Mouse (Mus musculus) regulatory T cell (primary cell): ENCODE measurements around the gene Mdm2.
"Not testable (repeated sequence)": the region's sequence is repeated elsewhere in the genome, so short reads cannot be mapped to it uniquely, and the experiment has no call there.

Experiments used
- in situ Hi-C: fragments of 300-600 bp; cut with MboI, MseI; formaldehyde crosslinking; loops from one replicate; pipeline ENCODE4 v1.15.1; 2025; ENCODE audit warnings: high pct_unique_total_duplicates

Gene Mdm2

DNA sequence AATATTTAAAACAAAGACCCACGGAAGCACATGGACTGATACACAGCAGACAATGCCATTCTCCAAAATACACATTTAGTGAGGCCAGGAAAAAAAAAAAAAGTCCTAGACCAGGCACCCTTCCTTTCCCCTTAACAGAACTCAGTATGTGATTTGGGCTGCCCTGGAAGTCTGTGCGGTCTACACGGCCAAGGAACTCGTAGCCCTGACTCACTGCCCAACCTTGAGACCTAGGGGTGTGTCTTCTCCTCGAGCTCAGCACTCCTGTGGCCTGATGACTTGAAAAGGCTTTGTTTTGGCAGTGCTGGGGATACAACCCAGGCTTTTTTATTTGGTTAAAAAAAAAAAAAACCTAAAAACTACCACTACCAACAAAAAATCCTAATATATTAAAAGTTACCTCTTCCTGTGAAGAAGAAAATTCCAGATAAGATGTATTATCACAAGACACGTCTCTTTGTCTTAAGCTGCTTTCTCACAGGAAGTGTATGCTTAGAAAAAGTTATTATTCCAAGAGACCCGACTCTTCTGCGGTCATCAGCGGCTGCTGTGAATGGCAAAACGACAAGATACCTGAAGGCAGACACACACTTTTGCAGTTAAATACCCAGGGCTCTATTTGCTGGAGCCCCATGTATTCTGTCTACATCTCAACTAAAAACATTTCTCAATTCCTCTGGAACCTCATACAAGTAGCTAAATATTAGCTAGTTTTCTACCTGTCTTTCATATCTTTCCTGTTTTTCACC is 23.7 kb upstream of the Mdm2 start:
- in situ Hi-C loops, result not testable (repeated sequence)

DNA sequence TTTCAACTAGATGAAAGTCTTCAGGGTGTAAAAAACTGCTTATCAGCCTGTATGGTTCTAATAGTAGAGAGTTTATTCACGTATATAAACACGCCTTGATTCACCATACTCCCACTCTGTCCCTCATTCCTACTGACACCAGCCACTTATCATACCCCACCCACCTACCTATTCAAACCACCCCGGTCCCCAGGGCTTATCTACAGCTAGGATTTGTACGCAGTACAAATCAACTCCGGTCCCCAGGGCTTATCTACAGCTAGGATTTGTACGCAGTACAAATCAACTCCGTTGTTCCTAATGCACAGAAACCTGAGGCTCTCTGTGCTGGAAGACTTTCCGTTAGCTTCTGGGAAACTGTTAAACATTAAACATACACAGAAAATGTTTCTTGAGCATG is 23.1 kb upstream of the Mdm2 start:
- in situ Hi-C loops, result not testable (repeated sequence)

DNA sequence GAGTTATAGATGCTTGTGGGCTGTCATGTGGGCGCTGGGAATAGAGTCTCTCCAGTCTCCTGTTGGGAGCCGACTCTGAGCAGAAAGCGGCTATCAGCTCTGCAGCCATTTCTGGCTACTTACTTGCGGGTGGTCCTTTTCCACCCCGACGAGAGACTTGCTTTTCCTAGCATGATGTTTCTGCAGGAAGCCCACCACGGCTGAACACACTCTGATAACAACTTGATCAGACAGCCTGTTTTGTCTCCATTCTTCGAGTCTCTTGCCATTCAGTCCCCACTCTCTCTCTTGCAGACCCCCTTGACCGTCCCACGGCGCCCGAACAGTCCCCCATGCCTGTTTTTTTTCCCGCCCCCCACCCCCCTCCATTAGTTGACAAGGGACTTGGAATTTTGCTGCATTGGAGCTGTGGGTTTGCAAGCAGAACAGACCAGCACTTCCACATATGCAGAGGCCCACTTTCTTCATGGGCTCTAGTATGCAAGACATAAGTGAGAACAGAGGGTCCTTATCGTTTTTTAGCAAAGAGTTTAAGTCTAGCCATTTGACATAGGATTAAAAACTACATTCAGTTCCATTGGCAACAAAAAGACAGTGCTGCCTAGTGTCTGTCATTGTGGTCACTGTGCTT is 22.5 kb upstream of the Mdm2 start:
- in situ Hi-C loops, result no loop called here

DNA sequence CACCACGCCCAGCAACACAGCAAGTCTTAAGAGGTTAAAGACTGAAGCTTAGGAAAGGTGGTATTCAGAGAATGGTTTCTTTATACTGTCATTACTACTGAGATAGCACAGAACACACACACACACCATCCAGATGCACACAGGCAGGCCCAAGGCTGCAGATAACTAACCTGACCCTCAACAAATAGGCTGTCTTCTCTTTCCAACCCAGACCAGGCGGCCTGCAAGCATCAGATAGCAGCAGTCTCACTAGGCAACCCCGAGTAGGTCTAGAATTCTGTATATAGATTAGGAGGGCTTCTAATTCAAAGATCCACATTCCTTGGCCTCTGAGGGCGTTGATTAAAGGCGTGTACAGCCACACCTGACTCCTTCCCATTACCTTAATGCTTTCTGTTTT is 21.6 kb upstream of the Mdm2 start:
- in situ Hi-C loops, result no loop called here

DNA sequence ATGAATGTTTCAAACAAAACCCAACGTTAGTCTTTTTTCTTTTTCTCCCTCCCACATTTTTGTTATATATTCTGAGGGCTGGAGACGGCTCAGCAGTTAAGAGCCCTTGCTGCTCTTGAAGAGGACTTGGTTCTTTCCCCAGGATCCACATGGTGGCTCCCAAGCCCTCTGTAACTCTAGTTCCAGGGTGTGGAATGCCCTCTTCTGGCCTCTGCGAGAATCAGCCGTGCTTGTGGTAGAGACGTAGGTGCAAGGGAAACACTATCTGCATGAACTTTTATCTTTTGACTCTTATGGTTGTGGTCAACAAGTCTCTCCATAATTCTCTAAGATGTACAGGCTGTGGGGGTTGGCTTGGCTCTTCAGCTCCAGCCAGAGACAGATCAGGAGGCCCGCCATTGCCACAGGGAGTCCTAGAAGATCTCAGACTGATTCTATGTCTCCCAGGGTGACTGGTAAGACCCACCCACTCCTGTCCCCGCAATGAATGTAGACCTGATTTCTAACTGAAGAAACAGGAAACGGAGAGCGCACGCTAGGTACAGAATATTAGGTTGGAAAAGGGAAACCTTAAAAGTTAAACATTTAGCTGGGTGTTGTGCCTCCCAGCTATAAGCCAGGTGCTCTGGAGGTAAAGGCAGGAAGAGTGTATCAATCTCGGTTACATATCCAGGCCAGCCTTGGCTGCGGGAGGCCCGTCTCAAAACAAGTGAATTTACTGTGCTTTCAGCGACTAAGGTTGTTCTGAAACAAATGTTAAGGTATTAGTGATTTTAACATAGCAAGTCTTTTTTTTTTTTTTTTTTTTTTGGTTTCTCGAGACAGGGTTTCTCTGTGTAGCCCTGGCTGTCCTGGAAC is 20.9 kb upstream of the Mdm2 start:
- in situ Hi-C loops, result no loop called here

DNA sequence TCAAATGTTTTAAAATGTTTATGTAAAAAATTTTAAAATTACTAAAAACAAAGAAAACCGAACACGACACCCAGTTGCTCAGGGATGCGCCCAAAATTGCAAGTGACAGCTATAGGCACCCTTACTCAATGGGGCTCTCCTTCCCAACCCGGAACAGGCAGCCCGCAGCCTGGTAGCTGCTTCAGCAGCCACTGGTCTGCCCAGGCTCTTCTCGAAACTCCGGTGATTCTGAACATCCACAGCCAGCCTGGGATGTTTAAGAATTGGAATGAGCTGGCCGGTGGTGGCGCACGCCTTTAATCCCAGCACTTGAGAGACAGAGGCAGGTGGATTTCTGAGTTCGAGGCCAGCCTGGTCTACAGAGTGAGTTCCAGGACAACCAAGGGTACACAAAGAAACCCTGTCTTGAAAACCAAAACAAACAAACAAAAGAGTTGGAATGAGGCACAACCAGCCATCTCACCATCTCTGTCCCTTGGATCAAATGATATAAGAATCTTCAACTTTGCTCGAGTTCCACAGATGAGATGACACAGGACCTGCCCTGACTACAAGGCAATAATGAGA is 20.2 kb upstream of the Mdm2 start:
- in situ Hi-C loops, result no loop called here

DNA sequence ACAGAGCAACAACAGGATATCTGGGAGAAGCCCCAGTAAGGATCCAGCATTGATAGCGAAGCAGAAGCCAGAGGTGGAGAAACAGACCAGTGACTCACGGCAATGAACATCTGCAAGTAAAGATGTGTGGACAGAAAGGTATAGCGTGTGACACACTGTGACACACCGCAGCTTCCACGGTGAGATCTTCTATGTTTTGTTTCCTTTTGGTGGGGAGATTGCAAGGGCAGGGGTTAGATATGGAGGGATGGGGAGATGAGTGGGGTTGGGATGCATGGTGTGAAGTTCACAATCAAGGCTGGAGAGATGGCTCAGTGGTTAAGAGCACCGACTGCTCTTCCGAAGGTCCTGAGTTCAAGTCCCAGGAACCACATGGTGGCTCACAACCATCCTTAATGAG is 19.6 kb upstream of the Mdm2 start:
- in situ Hi-C loops, result no loop called here

DNA sequence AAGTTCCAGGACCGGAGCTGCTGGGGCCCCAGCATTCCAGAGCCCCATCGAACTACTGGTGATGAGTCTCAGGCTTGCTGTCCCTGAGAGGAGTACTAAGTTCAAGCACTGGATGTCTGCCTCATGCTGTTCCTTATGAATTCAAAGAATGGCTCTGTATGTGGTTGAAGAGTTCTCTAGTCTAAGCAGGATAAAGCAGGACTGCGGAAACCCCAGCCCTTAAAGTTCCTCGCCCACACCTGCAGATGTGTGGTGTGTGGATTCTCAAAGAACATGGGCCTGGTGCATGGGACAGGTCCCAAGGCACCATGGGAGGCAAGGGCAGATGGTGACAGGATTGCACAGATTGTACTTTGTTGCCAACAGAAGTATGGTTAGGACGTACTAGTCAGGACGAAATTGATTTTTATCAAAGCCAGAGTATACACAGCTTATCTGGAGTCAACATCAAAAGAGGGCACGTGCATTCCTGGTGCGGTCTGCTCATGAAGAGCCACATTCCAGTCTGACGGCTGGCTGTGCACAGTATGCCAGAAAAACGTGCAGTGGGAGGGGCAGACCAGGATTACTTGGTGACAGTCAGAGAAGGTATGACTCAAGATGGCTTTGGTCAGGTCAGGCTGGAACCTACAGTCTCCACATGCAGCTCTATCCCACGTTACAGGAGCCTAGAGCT is 18.7 kb upstream of the Mdm2 start:
- in situ Hi-C loops, result no loop called here

DNA sequence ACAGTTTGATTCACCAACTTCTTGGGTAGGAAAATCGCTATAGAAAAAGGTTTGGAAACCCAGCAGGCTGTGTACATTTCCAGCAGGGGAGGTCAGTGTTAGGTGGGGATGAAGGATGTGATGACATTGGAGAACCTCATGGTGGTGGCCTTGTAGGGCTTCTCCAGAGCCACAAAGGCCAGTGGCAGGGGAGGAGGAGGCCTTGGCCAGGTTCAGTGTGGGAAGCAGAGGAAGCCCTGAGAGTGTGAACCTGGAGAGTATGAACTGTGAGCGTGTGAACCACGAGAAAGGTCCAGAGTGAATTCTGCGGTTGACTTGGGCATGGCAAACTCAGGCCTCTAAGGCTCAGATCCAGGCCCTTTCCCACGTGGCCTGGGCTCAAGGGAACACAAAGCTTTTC is 18.0 kb upstream of the Mdm2 start:
- in situ Hi-C loops, result no loop called here

DNA sequence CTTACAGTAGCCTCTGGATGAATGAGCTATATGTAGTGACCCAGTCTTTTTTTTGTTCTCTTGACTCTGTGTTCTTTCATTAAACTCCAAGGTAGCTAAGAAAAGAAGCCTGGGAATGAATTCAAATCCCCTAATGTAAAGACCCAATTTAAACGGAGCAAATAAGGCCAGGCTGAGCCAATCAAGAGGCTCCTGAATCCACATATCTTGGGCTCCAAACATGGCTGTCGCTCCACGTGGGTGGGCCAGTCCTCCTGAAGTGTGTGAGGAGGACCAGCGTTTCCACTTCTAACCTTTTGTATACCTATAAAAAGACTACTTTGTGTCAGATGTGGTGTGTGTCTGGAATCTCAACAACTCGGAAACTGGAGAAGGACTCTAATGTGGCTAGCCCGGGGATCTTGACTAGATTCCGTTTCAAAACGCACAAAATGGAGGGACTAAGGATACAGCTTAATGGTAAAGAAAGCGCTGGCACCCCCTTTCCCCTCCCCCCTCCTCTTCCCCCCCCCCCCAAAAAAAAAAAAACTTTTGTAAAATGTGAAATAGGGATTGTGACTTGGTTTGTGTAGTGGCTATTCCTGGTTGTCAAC is 17.1 kb upstream of the Mdm2 start:
- in situ Hi-C loops, result no loop called here

DNA sequence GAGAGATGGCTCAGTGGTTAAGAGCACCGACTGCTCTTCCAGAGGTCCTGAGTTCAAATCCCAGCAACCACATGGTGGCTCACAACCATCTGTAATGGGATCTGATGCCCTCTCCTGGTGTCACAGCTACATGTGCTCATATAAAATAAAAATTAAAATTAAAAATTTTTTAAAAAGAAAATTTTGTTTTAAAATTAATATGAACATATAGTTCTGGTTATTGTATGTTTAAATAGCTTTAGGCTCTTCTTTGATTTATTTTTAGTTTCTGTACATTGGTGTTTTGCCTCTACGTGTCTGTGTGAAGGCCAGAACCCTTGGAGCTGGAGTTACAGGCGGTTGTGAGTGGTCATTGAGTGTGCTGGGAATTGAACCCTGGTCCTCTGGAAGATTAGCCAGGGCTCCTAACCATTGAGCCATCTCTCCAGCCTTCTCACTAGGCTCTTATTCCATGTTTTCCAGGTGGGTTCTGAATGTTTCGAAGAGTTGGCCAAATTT is 16.4 kb upstream of the Mdm2 start:
- in situ Hi-C loops, result no loop called here

DNA sequence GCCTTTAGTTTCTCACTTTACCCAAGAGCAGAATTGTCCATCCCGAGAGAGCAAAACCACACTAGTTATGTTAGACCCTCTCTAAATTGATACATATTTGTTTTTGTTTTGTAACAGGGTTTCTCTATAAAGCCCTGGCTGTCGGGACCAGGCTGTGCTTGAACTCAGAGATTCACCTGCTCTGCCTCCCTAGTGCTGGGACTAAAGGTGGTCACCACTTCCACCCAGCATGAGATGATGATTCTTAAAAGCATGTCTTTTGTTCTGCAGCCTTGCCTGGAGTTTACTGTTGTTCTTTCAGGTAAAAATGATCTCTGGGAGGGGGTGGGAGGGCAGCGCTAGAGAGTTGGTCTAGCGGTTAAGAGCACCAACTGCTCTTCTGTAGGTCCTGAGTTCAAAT is 15.8 kb upstream of the Mdm2 start:
- in situ Hi-C loops, result no loop called here

DNA sequence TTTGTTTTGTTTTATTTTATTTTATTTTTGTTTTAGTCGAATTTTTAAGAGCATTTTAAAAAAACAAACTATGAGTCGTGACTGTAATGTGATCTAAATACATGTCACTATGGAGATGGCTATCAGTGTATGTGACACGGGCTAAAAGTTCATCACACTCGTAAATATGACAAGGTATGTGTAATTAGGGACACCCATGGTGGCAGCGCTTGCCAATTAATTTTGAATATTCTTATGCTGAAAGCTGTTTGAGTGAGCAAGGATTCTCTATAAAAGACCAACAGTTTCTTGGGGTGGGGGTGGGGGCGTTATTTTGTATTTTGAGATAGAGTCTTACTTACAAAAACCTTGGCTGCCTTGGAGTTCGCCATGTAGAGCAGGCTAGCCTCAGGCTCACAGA is 15.1 kb upstream of the Mdm2 start:
- in situ Hi-C loops, result no loop called here

DNA sequence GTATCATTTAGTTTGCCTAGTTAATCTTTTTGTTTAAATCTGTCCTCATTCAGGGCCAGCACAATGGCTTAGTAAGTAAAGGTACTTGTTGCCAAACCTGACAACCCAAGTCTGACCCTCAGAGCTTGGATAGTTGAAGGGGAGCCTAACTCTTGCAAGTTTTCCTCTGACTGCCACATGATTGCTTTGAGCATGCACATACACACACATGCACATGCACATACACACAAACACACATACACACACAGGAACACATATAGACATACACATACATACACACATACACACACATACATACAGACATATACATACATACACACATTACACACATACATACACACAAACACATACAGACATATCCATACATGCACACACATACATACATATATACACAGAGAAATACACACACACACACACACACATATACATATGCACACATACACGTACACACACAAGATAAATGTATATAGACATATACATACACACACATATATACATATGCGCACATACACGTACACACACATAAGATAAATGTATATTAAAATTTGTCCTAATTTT is 14.3 kb upstream of the Mdm2 start:
- in situ Hi-C loops, result no loop called here

DNA sequence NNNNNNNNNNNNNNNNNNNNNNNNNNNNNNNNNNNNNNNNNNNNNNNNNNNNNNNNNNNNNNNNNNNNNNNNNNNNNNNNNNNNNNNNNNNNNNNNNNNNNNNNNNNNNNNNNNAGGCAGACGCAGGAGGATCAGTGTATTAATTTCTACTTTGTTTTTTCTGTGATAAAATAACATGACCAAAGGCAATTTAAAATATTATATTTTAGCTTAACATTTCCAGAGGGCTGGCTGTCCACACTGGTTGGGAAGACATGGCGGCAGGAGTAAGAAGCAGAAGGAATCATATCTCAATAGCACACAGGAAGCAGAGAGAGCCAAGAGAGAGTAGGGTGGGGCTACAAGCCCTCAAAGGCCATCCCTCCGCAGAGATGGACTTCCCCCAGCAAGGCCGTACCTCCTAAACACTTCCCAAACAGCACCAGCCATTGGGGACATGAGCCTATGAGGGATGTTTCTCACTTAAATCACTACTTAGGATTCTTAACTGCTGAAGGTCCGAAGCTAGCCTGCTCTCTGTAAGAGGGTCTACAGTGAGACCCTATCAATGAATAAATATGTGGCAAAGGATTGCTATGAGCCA is 13.7 kb upstream of the Mdm2 start:
- in situ Hi-C loops, result no loop called here

DNA sequence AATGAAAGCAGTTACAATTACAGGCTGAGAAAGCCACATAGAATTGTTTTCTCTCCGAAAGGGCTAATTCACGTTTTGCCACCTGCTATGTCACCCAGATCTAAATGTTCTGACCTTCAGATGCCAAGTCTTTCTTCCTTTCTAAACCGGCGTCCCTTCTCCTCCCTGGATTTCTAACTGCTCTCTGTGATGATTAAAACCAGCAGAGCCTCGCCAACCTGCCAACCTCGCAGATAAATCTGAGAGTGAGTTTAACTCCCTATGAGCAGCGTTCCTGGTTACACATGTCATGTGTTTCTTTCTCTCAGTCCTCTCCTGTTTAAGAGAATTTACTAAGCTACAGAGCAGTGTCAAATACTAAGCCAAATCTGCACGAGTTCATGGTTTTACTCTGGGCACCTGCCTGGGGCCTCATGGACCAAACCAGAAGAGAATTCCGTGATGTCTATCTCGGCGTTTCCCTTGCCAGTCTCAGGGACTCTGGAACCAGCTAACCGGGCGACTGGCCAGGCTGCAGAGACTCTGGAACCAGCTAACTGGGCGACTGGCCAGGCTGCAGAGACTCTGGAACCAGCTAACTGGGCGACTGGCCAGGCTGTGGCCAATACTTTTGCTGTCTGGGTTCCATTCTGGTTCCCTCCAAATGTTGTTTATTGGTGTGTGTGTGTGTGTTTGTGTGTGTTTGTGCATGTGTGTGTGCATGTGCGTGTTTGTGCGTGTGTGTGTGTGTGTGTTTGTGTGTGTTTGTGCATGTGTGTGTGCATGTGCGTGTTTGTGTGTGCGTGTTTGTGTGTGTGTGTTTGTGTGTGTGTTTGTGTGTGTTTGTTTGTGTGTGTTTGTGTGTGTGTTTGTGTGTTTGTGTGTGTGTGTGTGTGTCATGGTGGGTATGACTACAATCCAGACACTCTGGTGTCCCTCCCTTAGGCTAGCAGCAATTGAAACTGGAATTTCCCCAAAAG is 7.9 kb upstream of the Mdm2 start:
- in situ Hi-C loops, result no loop called here

DNA sequence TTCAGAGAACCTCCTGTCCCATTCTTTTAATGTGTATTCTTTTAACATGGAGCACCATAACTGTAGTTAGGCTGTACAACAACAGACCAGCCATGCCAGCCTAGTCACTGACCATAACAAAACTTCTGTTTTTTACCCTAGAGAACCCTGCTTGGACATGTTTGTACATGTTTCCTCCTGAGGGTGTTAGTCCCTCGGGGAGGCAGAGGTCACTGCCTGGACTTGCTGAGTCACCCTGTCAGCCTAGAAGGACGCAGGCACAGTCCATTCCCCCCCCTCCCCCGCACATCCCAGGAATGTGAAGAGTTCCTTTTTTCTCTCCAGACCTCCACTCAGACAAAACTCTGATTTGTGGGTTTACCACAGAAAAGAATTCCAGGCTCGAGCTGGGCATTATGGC is 7.0 kb upstream of the Mdm2 start:
- in situ Hi-C loops, result no loop called here

DNA sequence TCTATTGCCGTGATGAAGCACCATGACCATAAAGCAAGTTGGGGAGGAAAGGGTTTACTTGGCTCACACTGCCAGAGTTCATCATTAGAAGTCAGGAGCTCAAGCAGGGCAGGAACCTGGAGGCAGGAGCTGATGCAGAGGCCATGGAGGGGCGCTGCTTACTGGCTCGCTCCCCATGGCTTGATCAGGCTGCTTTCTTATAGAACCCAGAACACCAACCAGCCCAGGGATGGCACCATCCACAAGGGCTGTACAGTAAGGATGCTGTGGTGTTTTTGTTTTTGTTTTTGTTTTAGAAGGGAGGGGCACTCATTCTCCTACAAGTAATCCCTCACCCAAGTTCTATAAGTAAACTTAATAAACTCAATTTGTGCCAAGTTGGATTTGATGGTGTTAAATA is 6.1 kb upstream of the Mdm2 start:
- in situ Hi-C loops, result no loop called here

DNA sequence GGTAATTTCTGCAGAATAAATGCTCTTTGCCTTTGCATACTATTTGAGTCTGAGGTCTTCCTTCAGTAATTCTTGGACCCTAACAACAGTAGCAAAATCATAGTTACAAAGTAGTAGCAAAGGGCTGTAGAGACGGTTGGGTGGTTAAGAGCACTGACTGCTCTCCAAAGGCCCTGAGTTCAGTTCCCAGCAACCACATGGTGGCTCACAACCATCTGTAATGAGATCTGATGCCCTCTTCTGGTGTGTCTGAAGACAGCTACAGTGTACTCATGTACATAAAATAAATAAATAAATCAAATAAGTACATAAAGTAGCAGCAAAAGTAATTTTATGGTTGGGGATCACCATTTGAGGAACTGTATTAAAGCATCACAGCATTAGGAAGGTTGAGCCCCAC is 5.1 kb upstream of the Mdm2 start:
- in situ Hi-C loops, result not testable (repeated sequence)
